Mouse (Mus musculus) cerebellum, postnatal 4 days (tissue): ENCODE data around the gene Raver2.
A peak's percentile ranks its signal among the peaks of the same experiment; 100 is the strongest.

ENCODE experiments used
- DNase-seq, 2 experiments: peaks; one replicate each; pipeline ENCODE4 v3.0.0; 2022; ENCODE audit warnings: low spot score in 2 of 2, mixed read lengths in 1 of 2

Raver2 gene

GRCm38 (mm10) chr4:101174916-101175625 lies 106.3 kb downstream of the Raver2 start:
- no peak for DNase-seq

DNA sequence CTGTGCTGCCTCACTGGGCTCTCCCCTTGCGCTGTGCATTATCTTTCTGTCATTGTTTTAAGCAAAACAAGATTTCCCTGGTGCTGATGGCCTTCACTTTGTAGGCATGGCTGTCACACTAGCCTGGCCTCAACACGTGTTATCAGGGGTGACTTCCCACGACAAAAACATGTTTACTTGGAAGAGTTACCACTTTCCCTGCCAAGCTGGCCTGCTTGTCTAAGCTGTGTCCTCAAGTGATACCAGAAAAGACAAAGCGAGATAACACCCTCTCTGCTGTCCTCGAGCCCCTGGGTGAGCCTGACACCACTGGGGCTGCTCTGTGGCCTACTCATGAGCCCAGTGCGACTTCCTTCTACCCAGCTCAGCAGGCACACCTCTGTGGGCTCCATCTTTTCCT lies 107.3 kb downstream of the Raver2 start:
- no peak for DNase-seq

- DNase-seq, result no peak
These were observed 109.0 kb downstream of the Raver2 start for GRCm38 (mm10) chr4:101177796-101178195.

GRCm38 (mm10) chr4:101179076-101179475 lies 110.3 kb downstream of the Raver2 start:
- no peak for DNase-seq

DNA sequence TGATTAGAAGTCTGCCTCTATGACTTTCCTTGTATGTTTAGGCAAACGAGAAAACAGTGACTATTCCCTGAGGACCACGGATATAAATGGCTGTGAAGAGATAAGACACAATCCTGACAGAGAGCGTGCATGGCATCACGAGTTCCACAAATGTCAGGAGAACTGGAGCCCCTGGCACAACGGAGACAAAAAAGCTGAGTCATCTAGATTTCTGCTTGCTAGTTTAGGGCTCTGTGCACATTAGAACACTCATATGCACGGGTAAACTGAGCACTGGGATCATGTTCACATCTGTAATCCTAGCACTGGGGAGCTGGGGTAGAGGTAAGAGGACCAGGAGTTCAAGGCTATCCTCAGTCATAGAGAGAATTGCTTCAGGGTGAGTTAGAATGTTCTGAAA lies 111.1 kb downstream of the Raver2 start:
- no peak for DNase-seq

DNA sequence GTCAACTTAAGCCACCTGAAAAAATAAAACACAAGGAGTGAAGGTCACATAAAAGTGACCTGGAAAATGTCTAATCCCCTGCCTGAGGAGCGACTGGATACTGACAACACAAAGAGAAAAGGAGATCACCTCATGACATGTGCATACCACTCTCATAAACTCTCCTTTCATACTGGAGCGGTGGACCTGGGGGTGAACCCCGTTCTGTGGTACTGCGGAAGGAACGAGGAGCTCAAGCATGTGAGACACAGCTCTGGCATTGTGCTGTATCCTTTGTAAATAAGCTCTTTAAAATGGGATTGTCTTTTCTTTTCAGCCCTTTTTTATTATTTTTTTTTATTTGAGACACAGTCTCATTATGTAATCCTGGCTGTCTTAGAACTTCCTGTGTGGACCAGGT lies 111.9 kb downstream of the Raver2 start:
- no peak for DNase-seq

DNA sequence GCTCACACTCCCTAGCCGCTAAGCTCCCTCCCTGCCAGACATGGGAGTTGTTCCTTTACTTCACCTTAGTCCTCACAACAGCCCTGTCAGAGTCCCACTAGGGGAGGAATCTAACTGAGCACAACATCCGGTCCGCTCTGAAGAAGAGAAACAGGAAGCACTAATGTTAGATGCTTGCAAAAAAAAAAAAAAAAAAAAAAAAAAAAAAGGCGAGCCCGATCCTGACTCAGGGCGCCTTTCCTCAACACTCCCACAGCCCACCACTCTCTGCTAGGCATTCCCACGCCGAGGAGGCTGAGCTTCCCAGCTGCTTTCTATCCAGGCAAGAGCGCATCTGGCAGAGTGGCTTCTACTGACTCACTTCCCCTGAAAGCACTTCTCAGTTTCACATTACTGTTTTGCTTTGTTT lies 113.8 kb downstream of the Raver2 start:
- DNase-seq, result no peak

- DNase-seq, result no peak
These were observed 116.4 kb downstream of the Raver2 start for GRCm38 (mm10) chr4:101185216-101185615.

DNA sequence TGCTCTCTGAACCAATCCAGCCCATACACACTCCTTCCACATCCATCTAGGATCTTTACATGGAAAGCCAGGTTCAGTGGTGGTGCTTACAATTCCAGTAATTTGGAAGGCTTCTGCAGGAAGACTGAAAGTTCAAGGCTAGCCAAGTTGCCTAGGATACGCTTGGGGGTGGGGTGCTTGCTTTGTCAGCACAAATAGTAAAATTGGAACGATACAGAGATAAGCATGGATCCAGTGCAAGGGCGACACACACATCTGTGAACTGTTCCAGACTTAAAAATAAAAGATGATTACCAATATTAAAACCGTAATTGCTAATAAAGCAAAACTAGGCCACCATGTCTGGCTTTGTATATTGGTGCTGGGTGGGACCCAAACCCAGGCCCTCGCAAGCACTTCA lies 117.8 kb downstream of the Raver2 start:
- DNase-seq, result no peak

GRCm38 (mm10) chr4:101187381-101187780 lies 118.6 kb downstream of the Raver2 start:
- no peak for DNase-seq

DNA sequence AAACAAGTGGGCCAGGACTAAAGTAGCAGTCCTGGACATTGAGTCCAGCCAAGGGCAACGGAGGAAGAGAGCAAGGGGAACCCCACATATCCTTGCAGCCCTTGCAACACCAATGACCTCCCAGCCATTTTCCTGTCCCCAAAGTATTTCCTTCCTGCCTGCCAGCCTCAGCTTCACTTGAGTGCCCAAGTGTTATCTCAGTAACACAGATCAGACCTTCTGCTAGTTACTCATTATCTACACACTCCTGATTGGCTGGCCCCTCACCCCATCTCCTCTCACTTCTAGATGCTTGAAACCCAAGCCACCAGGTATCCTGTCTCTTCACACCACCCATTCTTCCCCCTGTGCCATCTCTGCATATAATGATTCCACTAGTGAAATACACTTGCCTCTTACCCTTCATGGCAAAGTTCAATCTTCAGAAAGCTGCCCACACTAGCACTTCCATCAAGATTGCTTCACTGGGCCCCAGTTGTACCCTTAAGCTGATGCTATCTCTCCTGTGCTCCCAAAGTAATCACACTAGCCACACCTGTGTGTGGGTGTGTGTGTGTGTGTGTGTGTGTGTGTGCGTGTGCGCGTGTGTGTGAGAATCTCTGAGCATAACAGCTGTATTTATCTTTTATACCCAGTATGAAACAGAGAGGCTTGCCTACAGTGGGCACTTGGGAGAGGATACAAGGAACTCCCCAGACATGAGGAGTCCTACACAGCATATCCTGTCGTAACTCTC lies 123.6 kb downstream of the Raver2 start:
- no peak for DNase-seq

DNA sequence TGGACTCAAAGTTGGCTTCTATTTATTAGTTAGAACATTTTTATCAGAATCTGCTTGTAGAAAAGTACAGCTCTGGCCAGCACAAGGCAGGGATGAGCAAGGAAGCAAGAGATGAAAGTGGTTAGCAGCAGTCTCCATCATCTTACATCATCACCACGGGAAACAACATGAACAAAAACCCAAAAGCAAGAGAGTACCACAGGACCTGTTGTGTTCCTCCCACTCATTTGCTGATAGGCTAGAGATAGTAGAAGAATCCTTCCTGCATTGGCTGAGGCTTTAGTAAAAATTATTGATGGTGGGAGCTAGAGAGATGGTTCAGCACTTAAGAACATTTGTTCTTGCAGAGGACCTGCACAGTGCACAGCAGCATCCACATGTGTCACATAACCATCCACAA lies 125.4 kb downstream of the Raver2 start:
- no peak for DNase-seq

GRCm38 (mm10) chr4:101196407-101196806 lies 127.6 kb downstream of the Raver2 start:
- DNase-seq, result no peak

DNA sequence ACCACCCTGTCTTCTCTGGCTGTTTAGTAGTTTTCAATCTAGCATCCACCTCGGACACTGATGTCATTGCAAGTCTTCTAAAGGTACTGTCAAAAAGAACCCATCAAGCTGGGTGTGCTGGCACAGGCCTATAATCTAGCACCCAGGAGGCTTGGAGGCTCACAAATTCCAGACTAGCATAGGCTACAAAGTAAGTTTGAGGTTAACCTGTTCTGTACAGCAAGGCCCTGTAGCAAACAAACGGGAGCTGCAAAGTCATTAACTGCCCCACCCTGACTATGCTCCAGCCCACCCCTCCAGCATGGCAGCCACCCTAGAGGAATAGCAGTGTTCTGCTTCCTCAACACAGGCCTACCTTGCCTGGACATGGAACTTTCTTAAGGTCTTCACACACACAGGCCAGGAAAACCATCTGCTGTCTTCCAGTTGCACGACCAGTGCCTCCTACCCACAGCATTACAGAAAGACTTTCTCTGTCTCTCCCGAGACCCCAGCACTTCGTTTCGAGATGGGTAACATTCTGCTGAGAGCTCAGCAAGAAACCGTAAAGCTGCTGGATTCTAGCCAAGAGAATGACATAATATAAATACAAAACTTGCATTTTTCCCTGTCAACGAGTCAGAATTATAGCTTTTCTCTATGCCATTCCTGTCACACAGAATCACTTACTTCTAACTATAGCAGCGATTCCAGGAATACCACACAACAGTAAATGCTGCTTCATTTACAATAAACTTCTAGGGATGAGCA lies 128.8 kb downstream of the Raver2 start:
- DNase-seq, result no peak

DNA sequence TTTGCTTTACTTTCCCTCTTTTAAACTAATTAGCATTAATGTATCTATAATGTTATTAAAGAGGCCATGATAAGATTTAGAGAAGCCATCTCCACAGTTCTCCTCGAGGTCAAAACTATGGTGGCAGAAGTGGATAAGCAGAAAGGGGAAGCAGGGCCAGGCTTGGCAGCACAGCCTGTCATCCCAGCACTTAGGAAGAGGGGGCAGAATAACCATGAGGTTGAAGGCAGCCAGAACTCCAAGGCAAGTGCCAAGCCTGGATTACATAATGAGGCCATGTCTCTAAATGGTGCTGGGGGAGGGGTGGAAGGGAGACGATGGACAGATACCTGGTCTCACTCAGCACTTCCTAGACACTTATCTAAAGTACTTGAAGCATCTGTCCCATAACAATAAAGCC lies 129.6 kb downstream of the Raver2 start:
- peak in 1 of 2 experiments; percentile 30 for DNase-seq

- no peak for DNase-seq
These were observed 130.8 kb downstream of the Raver2 start for GRCm38 (mm10) chr4:101199433-101200081.
